10 mouse cellular contexts compared by ENCODE assay signal in the genomic region with DNA sequence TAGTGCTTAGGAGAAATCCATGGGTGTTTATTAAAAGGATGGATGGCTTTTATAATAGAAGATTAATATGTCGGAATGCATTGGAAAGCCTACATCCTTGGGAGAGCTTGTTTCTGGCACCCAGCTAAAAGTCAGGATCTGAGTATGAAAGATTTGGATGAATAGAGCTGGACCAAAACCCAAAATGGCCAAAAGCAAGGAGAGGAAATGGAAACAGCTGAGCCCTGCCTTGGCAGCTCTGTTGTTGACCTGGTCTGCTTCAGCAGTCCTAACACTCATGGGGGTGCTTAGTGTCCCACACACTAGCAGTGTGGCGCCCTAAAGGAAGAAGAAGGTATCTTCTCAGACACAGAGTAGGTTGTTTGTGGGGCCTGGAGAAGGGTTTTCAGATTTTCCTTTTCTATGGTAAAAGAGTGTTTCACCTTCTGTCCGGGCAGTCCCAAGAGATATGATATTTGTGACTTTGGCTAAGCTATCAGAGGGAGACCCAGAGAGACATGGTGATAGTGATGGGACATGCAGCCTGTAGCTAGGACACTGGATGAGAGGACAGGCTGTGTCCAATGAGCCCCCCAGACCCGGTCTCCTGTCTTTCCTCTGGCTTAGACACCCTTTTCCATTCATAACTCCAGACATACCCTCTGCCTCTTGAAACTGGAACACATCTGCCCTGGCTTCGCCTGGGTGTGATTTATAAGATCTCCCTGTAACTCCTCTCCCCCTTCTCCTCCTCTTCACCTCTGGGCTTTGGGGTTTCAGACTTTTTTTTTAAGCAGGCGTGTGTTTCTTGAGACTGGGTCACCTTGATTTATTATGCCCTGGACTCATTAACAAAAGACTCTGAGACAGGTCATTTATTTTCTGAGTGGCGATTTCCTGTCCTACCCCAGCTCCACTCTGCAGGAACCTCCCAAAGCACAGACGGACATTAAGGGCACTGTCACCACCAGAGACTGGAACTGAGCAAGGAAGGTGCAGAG.
A peak's percentile ranks its signal among the peaks of the same experiment; 100 is the strongest.
DNase-seq lines count a peak whose midpoint lies in the region; TF ChIP-seq lines count a peak whose summit lies in the region.
"Had no signal": no experiment of that assay in that cellular context is flagged by ENCODE, and none has a peak within 500 bp of the region (broad histone marks: within the 10 kb centered on the region; RNA-seq: fewer than 3 reads in every experiment).

No protein-coding gene starts in this region.

- peak; percentile 46 for DNase-seq in gastrocnemius, adult 2 months
- DNase-seq in gastrocnemius, postnatal 4 days (ENCODE audit: low spot score in 2 of 2), result no peak
- DNase-seq in ES-CJ7 (ENCODE audit: low read depth, low spot score), result peak; percentile 48
- DNase-seq in forelimb bud, embryonic 11.5 days (ENCODE audit: low read depth, low spot score), result peak; percentile 59
- peak; percentile 36 to 58 for DNase-seq in kidney, postnatal 36 days
- DNase-seq in B cell, adult 2 months, result no peak
- no peak for DNase-seq in frontal cortex, postnatal 14 days (ENCODE audit: low spot score in 2 of 2)
- DNase-seq in layer of hippocampus, adult 9-10 months (ENCODE audit: low spot score), result no peak

- intact Hi-C loops in gastrocnemius, adult 2 months (cut with DNase I), result no loop called here

- TF ChIP-seq CTCF in gastrocnemius, adult 2 months (IDR thresholded peaks at IDR 0.05), result no peak

- H3K4me3 ChIP-seq in gastrocnemius, adult 2 months, result no peak overlapping the region
- H3K4me3 ChIP-seq: left cerebral cortex, adult 2 months had no signal

- H3K27ac ChIP-seq in gastrocnemius, adult 2 months, result peak overlapping the region; percentile 63
- H3K27ac ChIP-seq: left cerebral cortex, adult 2 months; macrophage had no signal

Comparison
In these comparisons a context has a peak if more than half of its experiments do, and no peak if none do; other contexts are left out.
1. DNase-seq: peak in gastrocnemius, adult 2 months (single experiment), ES-CJ7 (single experiment), forelimb bud, embryonic 11.5 days (single experiment) and kidney, postnatal 36 days (2 of 2); none in gastrocnemius, postnatal 4 days (0 of 2), B cell, adult 2 months (0 of 2), frontal cortex, postnatal 14 days (0 of 2) and layer of hippocampus, adult 9-10 months (single experiment).